Mouse (Mus musculus): ENCODE measurements around the gene Zbtb26.
A peak's percentile ranks its signal among the peaks of the same experiment; 100 is the strongest.

GRCm38 (mm10) chr2:37422306-37423304 is 20.3 kb downstream of the Zbtb26 start, which contains the start of gene Rc3h2:
- TF ChIP-seq CTCF (IDR thresholded peaks at IDR 0.05; ENCODE audit: borderline replicate concordance, insufficient read depth, low read depth, low read length), result no peak
- TF ChIP-seq POLR2A (IDR thresholded peaks at IDR 0.05; ENCODE audit: borderline replicate concordance, insufficient read depth, low read length), result peak; percentile 95

All from cerebellum, adult 2 months (tissue).